Mouse (Mus musculus) heart, adult 11 months (tissue): ENCODE measurements around the gene G530012D18Rik.
A peak's percentile ranks its signal among the peaks of the same experiment; 100 is the strongest.

Experiments used
- DNase-seq: peaks from one replicate; pipeline ENCODE4 v3.0.0; 2022

The G530012D18Rik gene

GRCm38 (mm10) chr1:85618689-85619088 is 43.2 kb downstream of the G530012D18Rik start:
- DNase-seq: peak; percentile 71
